Mouse (Mus musculus): ENCODE measurements around the gene Pdzd2.

The Pdzd2 gene

GRCm38 (mm10) chr15:12734221-12734620 lies 5.5 kb downstream of the Pdzd2 start:
- DNase-seq (ENCODE audit: extremely low read depth, insufficient read length, low spot score), result no peak

DNA sequence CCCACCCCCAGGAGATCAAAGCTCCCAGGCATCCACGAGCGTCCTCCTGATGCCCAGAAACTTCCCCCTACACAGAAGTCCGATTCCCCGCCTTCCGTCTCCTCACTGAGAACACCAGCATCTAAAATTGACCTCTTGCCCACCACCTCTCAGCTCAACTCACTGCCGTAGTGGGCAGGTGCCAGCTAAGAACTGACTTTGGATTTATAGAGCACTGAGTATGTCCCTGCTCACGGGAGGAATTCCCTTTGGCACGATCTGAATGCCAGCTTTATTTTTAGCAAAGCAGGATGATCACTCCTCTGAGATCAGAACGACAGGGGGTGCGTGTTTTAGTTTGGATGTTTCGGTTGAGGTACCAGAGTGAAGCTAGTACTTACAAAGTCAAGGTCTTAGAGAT lies 7.1 kb downstream of the Pdzd2 start:
- DNase-seq (ENCODE audit: extremely low read depth, insufficient read length, low spot score), result no peak

DNA sequence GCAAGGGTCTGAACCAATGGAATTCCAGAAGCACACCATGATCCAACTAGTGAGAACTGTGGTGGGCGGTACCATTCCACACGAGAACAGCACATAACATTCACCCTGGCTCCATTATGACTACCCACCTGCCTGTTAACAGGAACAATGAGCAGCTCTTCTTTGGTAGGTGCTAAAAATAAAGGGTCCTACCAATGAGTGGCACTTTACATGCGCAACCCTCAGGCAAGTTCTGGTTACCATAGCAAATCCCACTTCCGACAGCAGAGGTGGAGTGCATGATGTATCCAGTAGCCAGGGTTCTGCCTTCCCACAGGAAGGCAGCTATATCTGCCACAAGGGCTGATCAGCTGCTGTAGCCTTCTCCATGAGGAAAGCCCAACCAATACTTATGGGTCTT lies 11.3 kb downstream of the Pdzd2 start:
- no peak for DNase-seq (ENCODE audit: extremely low read depth, insufficient read length, low spot score)

DNA sequence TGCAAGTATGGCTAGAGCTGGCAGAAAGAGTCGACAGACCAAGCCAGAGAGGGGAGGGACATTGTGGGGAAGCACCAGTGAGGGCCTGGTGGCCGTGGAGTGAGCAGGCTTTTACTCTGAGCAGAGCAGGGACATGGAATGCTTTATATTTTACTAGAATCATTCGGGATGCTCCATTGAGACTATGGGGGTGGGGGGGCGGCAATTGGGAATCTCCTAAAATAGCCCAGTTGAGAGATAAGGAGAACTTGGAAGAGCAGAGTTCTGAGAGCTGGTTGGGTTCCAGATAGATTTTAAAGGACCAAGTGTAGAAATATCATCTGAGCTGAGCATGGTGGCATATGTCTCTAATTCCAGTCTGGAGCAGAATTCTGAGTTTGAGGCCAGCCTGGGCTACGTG lies 14.5 kb downstream of the Pdzd2 start:
- DNase-seq (ENCODE audit: extremely low read depth, insufficient read length, low spot score), result no peak

DNA sequence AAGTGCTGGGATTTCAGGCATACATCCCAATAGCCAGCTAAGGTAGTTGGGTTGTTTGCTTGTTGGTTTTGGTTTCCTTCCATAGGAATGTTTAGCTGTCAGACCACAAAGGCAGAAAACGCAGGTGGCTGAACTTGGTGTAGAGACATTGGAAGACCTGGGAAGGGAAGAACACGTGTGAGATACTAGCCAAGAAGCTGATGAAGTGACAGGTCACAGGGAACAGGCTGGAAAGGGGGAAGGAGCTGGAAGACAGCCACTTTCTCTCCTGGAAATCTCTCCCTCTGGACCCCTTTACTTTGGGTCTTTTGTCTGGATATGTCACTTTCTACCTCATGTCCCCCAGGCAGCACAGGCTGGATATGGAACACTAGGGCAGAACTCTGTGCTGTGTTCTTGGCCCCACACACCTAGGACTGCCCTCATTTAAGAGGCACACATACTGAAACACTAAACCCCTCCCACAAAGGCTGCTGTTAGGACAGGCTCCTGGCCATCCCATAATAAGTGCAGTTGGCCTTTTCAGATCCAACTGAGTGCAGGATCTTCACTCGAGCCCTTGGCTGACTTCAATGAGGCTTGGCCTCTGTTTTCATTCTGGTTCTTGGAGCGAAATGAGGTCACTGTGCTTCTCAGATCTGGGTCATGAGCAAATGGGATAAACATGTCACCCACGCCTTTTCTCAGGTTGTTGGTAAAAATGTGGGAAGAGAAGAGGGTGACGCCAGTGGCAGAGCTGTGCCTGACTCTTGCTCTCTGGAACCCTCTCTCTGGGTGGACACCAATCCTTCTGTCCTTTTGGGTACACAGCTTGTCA lies 17.8 kb downstream of the Pdzd2 start:
- no peak for DNase-seq (ENCODE audit: extremely low read depth, insufficient read length, low spot score)

GRCm38 (mm10) chr15:12718819-12719218 lies 20.9 kb downstream of the Pdzd2 start:
- DNase-seq (ENCODE audit: extremely low read depth, insufficient read length, low spot score), result no peak

DNA sequence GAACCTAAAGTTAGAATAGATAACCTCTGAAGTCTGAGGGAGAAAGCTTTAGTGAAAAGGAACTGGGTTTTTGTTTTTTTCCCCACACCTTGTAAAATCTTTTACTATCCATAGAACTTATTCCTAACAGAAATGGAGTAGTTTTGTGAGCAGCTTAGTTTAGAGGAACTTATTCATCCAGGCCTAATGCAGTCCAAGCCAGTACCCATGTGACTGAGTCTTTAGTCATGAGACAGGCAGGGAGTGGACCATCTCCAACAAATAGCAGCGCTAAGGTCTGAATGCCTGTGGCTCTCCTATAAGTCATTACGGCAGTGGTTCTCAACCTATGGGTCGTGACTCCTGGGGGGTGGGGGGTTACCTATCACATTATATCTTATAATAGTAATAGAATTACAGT lies 22.3 kb downstream of the Pdzd2 start:
- peak; percentile 60 for DNase-seq (ENCODE audit: extremely low read depth, insufficient read length, low spot score)

DNA sequence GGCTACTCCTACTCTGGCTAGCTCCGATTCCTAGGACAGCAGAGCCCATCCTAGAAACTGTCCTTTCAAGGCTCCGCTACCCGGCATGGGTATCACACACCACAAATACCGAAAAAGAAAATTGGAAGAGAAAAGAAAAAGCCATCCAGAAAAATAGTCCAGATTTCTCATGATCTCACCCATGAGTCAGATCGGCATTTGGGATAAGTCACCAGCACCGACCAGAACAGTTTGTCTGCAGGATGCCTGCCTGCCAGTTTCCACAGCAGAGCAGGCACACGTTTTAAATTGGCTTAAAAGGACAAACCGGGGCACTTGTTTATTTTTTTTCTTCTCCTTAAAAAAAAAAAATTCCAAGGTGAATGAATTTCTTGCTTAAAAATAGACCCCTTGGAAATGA lies 22.8 kb downstream of the Pdzd2 start:
- peak; percentile 53 for DNase-seq (ENCODE audit: extremely low read depth, insufficient read length, low spot score)

- no peak for DNase-seq (ENCODE audit: extremely low read depth, insufficient read length, low spot score)
These were observed 25.4 kb downstream of the Pdzd2 start for GRCm38 (mm10) chr15:12714322-12714721.

GRCm38 (mm10) chr15:12713216-12713615 lies 26.5 kb downstream of the Pdzd2 start:
- DNase-seq (ENCODE audit: extremely low read depth, insufficient read length, low spot score), result no peak

DNA sequence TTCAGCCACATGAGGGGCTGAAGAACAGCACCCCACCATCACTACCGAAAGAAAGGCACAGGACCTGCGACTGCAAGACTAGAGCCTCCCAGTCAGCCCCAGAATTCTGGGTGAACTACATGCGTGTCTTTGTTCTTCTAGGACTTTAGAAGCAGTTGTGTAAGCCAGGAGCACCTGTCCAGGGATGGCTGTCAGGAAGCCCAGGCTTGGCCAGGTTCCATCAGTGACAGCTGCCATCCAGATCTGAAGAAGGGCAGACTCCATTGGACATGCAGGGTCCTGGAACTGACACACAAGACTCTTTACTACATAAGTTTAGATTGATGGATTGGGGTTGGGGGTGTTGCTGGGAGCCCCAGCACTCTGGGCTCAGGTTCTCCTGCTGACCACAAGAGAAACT lies 29.7 kb downstream of the Pdzd2 start:
- DNase-seq (ENCODE audit: extremely low read depth, insufficient read length, low spot score), result no peak

DNA sequence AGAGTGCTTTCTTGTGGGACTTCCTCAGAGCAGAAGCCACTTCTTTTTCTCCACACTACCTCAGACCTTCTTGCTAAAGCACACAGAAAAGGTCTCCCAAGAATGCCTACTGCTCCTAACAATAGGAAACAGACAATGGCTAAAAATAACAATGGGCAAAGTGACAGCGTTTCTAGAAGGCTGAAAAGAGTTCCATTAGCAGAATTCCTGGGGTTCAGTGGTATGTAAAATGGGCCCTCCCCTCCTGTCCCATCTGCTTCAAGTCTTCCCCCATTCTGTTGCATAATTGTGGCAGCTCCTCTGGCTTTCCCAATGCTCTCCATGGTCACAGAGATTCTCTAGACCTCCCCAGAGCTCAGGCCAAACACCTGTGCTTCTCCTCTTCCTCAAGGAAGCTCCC lies 31.4 kb downstream of the Pdzd2 start:
- no peak for DNase-seq (ENCODE audit: extremely low read depth, insufficient read length, low spot score)

GRCm38 (mm10) chr15:12706902-12707301 lies 32.8 kb downstream of the Pdzd2 start:
- no peak for DNase-seq (ENCODE audit: extremely low read depth, insufficient read length, low spot score)

- DNase-seq (ENCODE audit: extremely low read depth, insufficient read length, low spot score), result no peak
These were observed 39.4 kb downstream of the Pdzd2 start for GRCm38 (mm10) chr15:12700367-12700766.

- DNase-seq (ENCODE audit: extremely low read depth, insufficient read length, low spot score), result no peak
These were observed 42.0 kb downstream of the Pdzd2 start for GRCm38 (mm10) chr15:12697741-12698140.

DNA sequence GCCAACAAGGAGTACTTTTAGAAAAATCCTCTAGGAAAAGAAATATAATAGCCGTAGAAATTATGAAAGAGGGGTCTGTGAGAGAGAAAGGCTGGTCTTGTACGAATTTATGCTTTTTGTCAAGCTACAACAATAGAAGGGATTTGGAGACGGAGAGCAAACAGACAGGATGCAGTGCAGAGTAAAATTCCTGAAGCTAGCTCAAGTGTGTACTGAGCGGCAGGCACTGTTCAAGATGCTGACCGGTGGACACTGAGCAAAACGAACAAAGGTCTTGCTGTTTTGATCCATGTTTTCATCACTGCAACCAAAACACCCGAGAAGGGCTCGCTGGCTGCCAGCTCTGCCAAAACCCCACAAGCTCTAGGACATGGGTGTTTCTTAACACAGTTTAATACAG lies 42.8 kb downstream of the Pdzd2 start:
- no peak for DNase-seq (ENCODE audit: extremely low read depth, insufficient read length, low spot score)

DNA sequence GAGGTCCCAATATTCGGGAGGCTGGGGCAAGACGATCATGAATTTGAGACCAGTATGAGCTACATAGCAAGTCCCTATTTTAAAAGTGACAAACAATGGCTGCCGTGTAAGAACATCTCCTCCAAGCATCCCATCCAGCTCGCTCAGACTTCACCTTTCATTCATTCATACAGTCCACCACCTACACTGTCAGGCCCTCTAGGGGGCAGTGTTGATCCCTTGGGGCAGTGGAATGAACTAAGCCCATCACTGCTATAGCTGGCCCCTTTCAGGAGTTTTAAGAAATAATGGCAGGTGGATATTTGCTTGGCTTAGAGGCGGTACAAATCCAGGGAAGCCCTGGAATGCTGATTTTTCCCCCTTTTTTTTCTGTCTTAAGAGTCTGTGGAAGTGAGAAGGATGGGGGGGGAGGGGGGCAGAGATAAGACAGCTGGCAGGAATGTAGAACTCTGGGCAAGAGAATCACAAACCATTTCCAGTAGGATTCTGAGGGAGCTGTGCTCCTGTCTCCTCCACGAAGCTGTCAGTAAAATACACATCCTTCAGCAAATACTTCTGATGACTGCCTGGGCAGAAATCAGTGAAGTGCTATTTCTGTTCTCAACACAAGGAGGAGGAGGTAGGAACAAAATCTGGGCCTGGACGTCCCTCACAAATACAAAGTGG lies 49.9 kb downstream of the Pdzd2 start:
- no peak for DNase-seq (ENCODE audit: extremely low read depth, insufficient read length, low spot score)

GRCm38 (mm10) chr15:12682549-12682948 lies 57.2 kb downstream of the Pdzd2 start:
- no peak for DNase-seq (ENCODE audit: extremely low read depth, insufficient read length, low spot score)

DNA sequence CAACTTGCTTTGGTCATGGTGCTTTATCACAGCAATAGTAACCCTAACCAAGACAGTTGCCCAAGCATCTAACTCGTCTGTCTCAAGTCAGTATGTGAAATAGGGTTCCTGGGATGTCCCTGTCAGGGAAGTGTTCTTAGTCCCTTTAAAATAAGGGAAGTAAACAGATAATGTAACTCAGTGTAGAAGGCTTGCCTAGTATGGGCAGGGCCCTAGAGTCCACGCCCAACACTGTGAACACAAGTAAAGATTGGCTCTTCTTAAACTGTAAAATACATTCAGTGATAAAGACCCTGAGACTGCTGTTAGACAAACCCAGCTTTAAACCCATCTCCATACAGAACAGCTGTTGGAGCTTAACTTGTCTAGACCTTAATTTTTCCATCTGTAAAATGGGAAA lies 57.8 kb downstream of the Pdzd2 start:
- DNase-seq (ENCODE audit: extremely low read depth, insufficient read length, low spot score), result no peak

DNA sequence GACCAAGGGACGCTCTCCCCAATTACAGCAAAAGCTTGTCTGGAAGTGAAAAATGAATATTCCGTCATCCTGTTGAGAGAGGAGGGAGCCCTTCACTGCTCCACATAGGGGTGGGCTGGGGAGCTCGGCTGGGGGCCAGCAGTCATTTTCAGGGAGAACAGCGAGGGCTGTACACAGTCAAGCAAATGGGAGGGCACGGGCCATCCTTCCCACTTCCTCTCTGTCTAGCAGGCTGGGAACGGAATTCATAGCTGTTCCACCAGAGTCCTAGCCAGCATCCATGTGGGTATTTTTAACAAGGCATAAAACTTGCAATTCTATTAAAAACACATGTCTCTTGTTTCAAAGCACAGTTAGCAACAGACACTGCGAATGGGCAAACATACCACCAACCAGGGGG lies 59.0 kb downstream of the Pdzd2 start:
- DNase-seq (ENCODE audit: extremely low read depth, insufficient read length, low spot score), result no peak

DNA sequence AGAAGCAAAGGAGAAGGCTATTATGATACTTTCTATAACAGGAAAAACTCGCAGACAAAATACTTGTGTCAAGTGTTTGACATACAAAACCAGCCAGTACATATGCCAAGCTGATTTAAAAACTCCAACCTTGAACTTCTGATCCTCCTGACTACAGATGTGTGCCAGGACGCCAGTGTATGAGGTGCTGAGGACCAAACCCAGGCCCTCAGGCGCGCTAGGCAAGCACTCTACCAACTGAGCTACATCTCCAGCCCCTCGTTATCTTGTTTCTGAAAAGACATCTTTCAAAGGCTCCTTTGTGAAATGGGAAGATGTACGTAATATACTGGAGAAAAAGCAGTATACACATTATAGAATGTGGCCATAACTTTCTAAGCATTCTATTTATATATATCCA lies 59.7 kb downstream of the Pdzd2 start:
- no peak for DNase-seq (ENCODE audit: extremely low read depth, insufficient read length, low spot score)

DNA sequence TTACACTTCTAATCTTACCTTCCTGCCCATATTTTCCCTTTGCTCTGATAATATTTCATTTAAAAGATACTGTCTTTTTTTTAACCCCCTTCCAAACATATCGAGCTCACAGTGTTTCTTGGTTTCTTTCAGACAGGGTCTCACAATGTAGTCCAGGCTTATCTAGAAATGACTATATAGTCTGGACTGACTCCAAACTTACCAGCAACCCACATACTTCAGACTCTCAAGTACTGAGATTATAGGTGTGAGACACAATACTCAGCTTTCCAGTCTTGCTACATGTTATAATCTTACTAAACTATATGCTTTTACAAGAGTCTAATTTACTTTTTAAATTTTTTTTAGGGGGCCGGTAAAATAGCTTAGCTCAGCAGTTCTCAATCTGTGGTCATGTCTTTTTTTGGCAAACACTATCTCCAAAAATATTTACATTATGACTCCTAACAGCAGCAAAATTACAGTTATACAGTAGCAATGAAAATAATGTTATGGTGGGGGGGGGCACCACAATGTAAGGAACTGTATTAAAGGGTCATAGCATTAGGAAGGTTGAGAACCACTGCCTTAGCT lies 61.1 kb downstream of the Pdzd2 start:
- no peak for DNase-seq (ENCODE audit: extremely low read depth, insufficient read length, low spot score)
